Mouse (Mus musculus) heart, adult 11 months (tissue): ENCODE measurements around the gene Slc29a1.

ENCODE experiments used
- DNase-seq: peaks from one replicate; pipeline ENCODE4 v3.0.0; 2022

Slc29a1 gene

DNA sequence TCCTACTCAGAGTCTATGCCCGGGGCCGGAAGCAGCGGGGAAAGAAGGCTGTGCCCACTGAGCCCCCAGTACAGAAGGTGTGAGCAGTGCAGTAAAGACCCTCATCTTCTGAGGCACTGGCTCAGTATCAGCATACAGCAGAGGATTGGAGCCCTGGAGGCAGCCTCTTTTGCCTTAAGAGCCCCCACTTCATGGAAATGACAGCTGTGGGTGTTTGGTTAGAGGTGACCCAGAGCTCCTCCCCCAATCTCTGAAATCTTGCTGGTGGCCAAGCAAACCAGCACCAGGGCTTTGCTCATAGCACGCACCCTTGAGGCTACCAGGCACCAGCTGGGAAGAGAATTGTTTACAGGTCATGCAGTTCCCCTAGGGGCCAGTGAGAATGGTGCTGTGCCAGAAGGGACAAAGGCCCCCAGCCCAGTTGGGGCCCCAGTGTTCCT lies 32.2 kb downstream of the Slc29a1 start:
- no peak for DNase-seq

- no peak for DNase-seq
Observed at GRCm38 (mm10) chr17:45566360-45567161, 32.8 kb downstream of the Slc29a1 start.

DNA sequence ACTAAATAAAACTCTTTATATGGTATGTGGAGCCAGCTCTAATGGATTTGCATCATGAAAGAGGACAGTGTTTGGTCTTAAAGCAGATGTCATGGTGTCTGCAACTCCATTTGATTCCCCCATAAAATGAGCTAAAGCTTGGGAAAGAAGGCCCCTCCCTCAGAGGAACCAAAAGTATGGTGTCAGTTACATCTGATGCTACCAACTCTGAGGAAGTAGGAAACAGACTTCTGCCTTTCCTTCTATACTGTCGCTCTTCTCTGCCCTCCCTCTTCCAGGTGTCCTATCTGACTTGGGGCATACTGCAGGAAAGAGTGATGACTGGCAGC lies 33.4 kb downstream of the Slc29a1 start:
- no peak for DNase-seq

- DNase-seq, result no peak
Observed at GRCm38 (mm10) chr17:45565103-45565502, 34.3 kb downstream of the Slc29a1 start.

- peak; percentile 95 for DNase-seq
Observed at GRCm38 (mm10) chr17:45564531-45565084, 34.8 kb downstream of the Slc29a1 start.

GRCm38 (mm10) chr17:45563655-45564530 lies 35.5 kb downstream of the Slc29a1 start, which contains the start of gene Slc35b2:
Gene Slc35b2, plus strand, starts transcription at chr17:45563874.
- DNase-seq, result peak; percentile 100

- no peak for DNase-seq
Observed at GRCm38 (mm10) chr17:45563216-45563615, 36.2 kb downstream of the Slc29a1 start.

DNA sequence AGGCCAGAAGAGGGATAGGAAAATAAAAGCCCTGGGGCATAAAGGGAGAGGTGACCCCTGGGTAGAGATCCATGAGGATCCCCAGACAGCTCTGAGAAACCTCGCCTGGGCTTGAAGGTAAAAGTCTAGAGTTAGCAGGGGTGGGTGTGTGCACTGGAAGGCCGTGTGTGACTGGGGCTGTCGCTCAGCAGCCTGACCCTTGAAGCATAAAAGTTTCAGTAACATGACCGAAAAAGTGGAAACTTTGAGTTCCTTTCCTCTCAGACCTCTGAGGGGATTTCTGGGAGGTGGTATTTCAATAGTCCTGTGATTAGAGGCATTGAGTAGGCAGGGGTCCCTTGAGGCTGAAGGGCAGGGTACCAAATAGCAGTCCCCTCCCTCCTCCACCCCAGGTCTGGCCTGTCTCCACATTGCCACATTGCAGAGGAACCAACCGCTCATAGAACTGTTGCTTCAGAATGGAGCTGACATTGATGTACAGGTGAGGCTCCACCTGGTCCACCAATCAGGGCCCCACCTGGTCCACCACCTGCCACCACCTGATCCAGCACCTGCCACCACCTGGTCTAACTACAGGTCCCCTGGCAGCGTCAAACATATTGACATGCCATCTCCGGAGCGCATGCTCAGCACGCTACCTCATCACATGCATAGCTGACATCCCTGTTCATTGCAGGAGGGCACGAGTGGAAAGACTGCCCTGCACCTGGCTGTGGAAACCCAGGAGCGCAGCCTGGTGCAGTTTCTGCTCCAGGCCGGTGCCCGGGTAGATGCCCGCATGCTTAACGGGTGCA lies 39.5 kb downstream of the Slc29a1 start:
- DNase-seq, result no peak

DNA sequence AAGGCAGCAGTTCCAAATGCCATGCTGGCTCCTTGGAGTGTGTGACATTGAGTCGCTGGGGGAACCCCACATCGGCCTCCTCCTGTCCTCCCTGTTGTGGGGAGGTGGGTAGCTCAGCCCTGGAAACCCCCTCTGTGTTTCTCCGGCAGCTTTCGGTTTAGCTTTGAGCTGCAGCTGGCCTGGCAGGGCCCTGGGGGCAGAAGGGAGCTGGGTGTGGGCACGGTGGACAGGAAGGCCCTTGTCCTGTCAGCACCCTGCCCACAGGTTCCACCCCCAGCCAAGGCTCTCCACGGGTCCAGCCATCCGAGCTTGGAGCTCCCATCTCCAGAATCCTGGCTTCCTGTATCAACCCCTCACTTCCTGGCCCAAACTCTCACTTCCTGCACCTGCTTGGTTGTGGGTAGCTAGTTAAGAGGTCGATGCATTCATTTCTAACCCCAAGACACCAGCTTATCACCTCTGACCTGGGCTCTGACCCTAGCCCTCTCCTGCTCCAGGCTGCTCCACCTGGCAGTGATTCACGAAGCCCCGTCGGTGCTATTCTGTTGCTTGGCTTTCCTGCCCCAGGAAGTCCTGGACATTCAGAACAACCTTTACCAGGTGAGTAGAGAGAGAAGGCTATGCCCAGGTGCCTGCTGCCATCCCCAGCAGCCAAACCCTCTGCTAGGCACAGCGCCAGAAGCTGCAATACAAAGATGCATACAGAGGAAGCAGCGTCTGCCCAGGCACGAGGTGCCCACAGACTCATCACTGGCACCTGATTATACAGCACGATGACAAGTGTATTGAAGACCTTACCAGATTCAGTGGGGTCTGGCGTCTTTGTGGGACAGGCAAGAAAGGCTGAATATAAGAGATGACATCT lies 41.2 kb downstream of the Slc29a1 start:
- peak; percentile 94 for DNase-seq

GRCm38 (mm10) chr17:45557246-45557824 lies 42.1 kb downstream of the Slc29a1 start:
- peak; percentile 94 for DNase-seq

DNA sequence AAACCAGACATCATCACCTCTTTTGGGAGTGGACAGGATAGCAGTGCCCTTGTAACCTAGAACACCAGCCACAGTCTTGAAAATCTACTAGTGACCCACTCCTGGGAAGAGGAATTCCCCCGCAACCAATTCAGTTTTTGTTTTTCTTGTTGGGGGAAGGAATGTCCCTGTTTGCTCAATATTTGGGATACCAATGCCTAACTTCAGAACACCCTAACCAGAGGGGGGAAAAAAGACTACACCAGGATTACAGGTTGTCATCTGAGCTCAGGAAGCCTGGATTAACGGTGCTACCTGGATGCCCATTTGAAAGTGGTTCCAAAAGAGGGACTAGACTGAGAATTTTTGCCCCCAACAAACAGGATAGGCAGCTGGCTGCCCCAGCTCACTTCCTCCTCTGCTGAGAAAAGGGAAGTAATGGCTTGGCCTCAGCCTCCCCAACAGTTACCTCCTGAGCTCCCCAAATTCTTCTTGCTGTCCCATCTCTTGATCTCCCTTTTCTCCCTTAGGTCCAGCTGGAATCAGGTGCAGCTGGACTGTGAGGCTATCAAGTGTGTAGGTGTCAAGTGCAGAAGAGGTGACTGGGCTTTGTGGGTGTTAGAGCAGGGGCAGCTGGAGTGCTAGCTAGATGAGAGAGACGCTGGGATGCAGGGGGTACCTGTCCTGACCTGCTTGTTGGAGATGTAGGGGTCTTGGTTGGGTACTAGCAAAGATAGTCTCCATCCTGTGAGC lies 42.7 kb downstream of the Slc29a1 start:
- peak; percentile 93 for DNase-seq

- peak; percentile 92 for DNase-seq
Observed at GRCm38 (mm10) chr17:45556107-45556489, 43.3 kb downstream of the Slc29a1 start.

DNA sequence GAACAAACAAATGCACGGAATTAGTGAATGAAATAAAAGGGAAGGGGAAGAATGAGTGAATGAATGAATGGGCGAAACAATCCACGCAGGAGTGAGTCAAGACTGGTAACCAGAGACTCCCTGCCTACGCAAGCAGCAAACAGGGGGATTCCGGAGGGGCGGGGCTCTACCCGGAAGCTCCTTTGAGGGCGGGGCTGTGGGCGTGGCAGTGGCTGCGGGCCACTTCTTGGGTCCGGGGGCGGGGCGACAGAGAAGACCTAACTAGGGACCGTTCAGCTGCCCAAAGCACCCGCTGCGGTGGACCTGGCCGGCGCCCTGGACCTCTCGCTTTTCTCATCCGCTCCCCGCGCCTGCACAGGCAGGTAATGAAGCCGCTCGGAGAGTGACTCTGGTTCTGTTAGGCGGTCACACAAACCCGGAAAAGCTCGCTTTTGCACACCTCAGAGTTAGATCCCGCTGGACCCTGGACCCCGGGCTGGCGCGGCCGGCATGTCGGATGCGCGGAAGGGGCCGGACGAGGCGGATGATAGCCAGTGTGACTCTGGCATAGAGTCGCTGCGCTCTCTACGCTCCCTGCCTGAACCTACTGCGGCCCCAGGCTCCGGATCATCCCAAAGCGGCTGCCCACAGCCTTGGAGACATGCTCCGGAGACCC lies 43.8 kb downstream of the Slc29a1 start, which contains the start of gene Nfkbie:
TSS of gene Nfkbie (plus strand) at position 252 of the 655 bp plus-strand sequence.
- peak; percentile 99 for DNase-seq

GRCm38 (mm10) chr17:45554420-45554819 lies 45.0 kb downstream of the Slc29a1 start:
- no peak for DNase-seq

- DNase-seq, result peak; percentile 77
Observed at GRCm38 (mm10) chr17:45553065-45553464, 46.3 kb downstream of the Slc29a1 start.

DNA sequence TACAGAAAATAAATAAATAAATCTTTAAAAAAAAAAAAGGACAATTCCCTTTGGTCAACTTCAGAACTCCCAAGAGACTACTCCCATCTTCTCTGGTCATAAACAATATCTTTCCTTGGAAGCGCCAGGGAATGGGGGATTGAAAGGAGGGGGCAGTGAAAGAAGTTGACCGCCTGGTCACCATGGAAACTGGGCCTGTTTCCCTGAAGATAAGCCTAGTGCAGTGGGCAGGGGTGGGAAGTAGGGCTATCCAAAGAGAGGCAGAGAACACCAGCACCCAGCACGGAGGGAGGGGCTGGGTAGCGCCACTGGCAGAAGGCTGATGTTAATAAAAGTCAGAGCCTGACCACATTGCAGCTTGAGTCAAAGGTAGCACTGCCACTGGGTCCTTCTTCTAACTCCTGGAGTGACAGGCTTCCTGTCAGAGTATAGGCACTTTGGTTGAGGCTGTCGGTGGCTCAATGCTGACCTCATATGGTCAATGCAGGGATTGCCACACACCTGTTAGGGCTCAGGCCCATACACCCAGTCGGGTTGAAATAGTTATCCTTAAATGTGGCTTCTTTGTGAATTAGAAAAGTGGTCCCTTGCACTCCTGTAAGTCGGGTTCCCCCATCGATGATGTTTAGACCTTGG lies 47.5 kb downstream of the Slc29a1 start:
- DNase-seq, result peak; percentile 96

DNA sequence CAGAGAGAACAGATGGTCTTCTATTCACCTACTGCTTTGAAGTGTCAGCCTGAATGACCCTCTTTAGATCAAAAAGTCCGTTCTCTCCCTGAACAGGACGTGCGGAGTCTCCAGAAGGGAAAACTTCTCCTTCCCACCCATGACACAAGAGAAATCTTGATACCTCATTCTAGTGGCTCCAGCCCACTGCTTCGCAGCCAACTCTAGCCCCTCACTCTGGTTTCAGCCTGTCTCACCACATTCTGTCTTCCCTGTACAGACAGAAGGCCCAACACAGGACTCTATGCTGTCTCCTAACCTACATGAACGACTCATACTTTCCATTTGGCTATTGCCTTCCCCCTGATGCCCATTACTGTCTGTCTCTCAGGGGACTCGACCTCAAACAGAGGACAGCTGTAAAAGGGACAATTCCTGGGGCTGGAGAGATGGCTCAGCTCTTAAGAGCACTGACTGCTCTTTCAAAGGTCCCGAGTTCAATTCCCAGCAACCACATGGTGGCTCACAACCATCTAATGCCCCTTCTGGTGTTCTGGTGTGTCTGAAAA lies 48.1 kb downstream of the Slc29a1 start:
- no peak for DNase-seq

DNA sequence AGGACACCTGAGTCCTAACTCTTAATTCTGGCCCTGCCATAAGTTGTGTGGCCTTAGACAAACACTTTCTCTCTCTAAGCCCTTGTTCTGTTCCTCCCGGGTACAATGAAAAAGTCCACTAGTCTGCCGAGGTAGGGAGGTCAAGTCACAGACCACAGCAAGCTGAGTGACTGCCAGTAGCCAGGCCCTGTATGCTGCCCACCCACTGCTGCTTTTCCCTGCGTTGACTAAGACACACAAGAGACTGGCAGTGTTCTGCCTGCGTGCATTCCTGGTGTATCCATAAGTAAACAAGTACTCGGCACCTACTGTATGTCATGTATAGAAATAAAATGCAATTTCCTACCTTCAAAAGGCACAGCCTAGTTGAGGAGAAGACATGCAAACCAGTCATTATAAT lies 49.2 kb downstream of the Slc29a1 start:
- DNase-seq, result no peak

GRCm38 (mm10) chr17:45549617-45550181 lies 49.7 kb downstream of the Slc29a1 start, which contains the start of gene Tmem151b:
Gene Tmem151b, minus strand, starts transcription at chr17:45549677.
- DNase-seq, result peak; percentile 68
